Mouse (Mus musculus) mouse embryonic stem cell (cell line): ENCODE data around the gene Pabpn1l.

Experiments used
- in situ Hi-C, 2 experiments: fragments of 300-500 bp; cut with MboI; formaldehyde crosslinking; loops; 1 replicate in 1 of 2; 3 replicates in 1 of 2; pipeline ENCODE4 v1.14.3; 2019 to 2020; ENCODE audit warnings: low sequenced_read_pairs in 2 of 2, low pct_unique_long_range_greater_than_20kb in 1 of 2, mixed read lengths in 1 of 2; ENCODE audit not compliant: unreplicated experiment in 1 of 2

Gene Pabpn1l

GRCm38 (mm10) chr8:122622727-122623126 lies at the start of gene Pabpn1l:
Gene Pabpn1l, minus strand, starts transcription at chr8:122622739.
- in situ Hi-C loops = no loop called here

GRCm38 (mm10) chr8:122671894-122672293 lies 49.4 kb upstream of the Pabpn1l start:
- in situ Hi-C loops = no loop called here

GRCm38 (mm10) chr8:122670718-122671117 lies 48.2 kb upstream of the Pabpn1l start:
- in situ Hi-C loops = no loop called here

DNA sequence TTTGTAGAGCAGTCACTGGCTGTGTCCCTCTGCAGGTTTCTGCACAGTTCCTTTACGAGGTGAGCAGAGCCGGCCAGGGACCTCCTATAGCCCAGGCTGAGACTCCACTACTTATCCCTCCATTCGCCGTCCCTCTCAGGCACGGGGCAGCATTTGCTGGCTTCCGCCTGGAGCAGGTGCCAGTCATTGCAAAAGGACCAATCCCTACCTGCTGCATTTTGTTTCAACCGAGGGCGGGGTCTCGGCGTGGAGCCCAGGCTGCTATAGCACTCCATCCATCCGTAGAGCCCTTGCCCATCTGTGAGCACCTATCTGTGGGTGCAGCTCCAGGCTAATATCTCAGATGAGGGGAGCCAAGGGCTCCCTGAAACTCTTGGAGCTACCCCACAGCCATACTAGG lies 47.5 kb upstream of the Pabpn1l start:
- in situ Hi-C loops = no loop called here

DNA sequence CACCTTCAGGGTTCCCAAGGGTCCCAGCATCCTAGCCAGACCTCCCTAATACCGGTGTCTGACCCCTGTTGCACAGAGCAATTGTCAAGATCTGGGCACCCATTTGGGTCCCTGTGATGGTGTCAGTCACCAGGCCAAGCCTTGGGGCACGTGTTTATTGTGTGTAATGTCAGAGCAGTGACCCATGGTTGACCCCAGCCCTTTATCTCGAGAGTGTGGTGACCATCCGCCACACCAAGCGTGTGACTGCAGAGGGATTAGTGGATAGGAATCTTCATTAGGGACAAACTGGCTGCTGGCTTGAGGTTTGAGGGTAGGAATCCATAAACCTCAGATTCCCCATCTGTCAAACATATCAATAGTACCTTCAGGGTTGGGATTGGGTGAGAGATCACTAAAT lies 46.8 kb upstream of the Pabpn1l start:
- in situ Hi-C loops = no loop called here

DNA sequence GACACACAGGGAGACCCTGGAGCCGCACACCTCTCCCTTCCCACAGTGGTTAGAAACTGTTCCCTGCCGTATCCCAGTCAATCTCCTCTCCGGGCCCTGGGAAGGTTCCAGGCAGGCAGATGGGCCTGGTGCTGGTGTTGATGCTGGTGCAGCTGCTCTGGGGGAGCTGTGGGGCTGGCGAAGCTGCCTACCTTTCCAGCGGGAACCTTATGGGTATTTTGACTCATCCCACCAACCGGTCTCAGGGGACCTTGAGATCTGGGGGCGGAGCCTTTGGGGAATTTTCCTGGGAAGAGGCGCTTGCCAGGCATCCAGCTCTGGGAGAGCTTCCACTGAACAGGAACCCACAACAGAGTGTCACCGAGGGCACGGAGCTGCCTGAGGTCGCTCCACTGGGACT lies 45.3 kb upstream of the Pabpn1l start:
- in situ Hi-C loops = no loop called here

GRCm38 (mm10) chr8:122666827-122667226 lies 44.3 kb upstream of the Pabpn1l start:
- in situ Hi-C loops = no loop called here

GRCm38 (mm10) chr8:122666338-122666764 lies 43.8 kb upstream of the Pabpn1l start:
- in situ Hi-C loops = no loop called here

- in situ Hi-C loops = no loop called here
These were observed 43.3 kb upstream of the Pabpn1l start for GRCm38 (mm10) chr8:122665667-122666316.

- in situ Hi-C loops = no loop called here
These were observed 42.7 kb upstream of the Pabpn1l start for GRCm38 (mm10) chr8:122665221-122665620.

GRCm38 (mm10) chr8:122663670-122664069 lies 41.1 kb upstream of the Pabpn1l start:
- in situ Hi-C loops = no loop called here

DNA sequence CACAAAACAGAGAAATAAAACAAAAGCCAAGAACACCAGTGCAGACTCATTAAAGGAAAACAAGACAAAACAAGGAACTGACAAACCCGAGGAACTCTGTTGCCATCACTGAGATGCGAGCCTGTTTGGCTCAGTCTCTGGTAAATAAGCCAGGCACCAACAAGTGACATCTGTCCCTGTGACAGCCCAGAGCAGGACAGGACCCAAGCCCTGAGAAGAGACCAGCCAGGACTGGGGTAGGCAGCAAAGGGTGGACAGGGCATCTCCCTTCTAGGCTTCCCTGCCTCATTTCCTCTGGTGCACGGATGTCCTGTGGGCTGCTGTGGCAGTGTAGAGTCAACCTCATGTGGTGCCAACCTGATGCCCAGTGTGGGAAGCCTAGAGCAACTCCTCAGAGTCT lies 40.6 kb upstream of the Pabpn1l start:
- in situ Hi-C loops = no loop called here

DNA sequence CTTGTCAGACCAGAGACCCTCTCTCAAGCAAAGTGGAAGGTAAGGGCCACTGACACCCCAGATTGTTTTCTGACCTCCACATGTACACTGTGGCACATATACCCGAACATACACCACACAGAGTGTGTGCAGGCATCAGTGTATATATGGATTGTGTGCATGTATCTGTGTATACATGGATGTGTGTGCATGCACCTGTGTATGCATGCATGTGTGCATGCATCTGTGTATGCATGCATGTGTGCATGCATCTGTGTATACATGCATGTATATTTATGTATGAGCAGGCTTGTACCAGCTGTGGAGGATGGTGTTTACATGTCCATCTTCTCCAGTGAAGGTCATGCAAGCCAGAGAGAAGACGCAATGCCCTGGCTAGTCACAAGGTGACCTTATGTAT lies 39.4 kb upstream of the Pabpn1l start:
- in situ Hi-C loops = no loop called here

DNA sequence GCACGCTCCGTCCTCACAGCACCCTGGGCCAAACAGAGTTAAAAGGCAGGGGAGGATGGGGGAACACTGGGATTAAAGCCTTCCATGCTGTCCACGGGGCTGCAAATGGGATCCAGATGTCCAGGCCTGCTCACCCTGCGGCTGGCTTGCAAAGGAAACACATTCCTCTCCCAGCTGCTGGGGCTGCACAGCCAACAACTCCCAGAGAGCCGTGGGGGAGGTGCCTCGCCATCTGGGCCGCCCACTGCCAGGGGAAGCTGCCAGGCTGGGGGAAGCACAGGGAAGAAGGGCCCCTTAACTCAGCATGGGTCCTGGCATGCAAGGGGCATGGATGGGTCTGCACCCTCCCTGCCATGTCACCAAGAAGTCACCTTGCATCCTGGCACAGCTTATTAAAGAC lies 38.6 kb upstream of the Pabpn1l start:
- in situ Hi-C loops = no loop called here

DNA sequence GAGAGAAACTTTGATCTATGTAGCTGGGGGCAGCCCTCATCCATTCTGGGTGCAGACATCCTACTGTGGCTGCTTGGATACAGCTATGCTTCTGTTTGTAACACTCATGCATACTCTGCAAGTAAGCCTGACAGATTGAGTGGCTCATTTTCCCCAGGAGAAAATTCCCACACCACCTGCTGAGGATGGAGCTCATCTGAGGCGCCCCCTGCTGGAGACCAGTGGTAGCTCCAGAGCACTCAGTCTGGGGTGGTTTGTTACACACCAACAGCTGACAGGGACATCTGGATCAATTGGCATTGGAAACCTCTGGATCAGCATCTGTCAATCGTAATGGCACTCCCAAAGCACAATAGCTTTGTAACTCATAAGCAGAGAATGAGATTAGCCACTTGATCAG lies 37.5 kb upstream of the Pabpn1l start:
- in situ Hi-C loops = no loop called here

DNA sequence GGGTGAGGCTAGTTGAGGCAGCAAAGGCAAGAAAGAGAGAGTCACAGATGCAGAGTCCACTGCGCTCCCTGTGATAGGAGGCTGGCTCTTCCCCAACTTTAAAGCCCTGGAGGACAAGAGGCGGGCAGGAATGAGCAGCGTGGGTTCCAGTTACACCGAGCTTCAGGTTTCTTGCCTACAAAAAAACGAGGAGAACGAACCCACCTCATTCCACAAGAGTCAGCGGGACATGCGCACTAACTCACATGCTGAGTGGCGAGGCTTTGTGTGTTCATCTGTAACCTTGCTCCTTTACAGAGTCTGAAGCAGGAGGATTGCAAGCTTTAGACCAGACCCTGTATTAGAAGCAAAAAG lies 36.2 kb upstream of the Pabpn1l start:
- in situ Hi-C loops = no loop called here

- in situ Hi-C loops = no loop called here
These were observed 35.7 kb upstream of the Pabpn1l start for GRCm38 (mm10) chr8:122658149-122658806.

GRCm38 (mm10) chr8:122656056-122656999 lies 33.8 kb upstream of the Pabpn1l start:
- in situ Hi-C loops = no loop called here

DNA sequence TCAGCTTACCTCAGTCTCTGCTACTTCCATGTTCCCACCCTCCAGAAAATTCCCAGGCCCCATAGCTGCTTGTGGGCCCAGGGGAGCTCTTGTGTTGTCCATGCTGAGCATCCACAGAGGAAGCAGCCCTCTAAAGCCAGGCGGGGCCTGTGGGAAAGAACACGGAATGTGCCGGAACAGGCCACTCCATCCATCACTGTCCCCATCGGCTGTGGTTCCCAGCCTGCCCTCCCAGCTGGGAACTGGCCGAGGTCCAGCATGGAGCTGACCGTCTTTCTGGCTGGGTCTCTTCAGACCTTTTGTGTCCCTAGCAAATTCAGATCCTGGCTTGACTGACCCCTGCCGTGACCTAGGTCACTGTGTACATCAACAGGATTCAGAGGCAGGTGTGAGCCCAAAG lies 32.2 kb upstream of the Pabpn1l start:
- in situ Hi-C loops = no loop called here
